Mouse (Mus musculus) testis, postnatal 14 days (tissue): ENCODE data around the gene Ptch2.

Experiments
- DNase-seq: peaks from one replicate; pipeline ENCODE4 v3.0.0; 2021; ENCODE audit warnings: low spot score

The Ptch2 gene

GRCm38 (mm10) chr4:117105127-117105526 is 9.3 kb downstream of the Ptch2 start:
- peak; percentile 56 for DNase-seq

GRCm38 (mm10) chr4:117107813-117108523 is 12.1 kb downstream of the Ptch2 start:
- no peak for DNase-seq

DNA sequence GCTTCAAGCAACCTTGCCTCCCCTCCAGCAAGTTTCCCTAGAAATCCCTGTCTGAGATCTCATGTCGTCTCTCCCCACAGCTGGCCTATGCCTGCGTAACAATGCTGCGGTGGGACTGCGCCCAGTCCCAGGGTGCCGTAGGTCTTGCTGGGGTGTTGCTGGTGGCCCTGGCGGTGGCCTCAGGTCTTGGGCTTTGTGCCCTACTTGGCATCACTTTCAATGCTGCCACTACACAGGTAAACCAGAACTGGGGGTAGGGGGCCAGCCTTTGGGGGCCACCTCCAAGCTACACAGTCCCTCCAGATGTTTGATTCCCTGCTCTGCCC is 12.6 kb downstream of the Ptch2 start:
- no peak for DNase-seq

DNA sequence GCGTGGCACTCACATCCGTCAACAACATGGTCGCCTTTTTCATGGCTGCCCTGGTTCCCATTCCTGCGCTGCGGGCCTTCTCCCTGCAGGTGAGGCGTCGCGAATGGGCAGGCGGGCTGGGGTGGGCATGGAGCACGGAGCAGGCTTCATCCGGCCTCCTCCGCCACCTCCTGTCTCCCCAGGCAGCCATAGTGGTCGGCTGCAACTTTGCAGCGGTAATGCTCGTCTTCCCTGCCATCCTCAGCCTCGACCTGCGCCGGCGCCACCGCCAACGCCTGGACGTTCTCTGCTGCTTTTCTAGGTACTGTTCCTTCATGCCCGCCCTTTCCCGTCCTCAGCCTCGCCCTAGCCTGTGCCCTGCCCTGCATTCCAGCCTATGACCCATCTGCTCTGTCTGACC is 13.5 kb downstream of the Ptch2 start:
- no peak for DNase-seq

DNA sequence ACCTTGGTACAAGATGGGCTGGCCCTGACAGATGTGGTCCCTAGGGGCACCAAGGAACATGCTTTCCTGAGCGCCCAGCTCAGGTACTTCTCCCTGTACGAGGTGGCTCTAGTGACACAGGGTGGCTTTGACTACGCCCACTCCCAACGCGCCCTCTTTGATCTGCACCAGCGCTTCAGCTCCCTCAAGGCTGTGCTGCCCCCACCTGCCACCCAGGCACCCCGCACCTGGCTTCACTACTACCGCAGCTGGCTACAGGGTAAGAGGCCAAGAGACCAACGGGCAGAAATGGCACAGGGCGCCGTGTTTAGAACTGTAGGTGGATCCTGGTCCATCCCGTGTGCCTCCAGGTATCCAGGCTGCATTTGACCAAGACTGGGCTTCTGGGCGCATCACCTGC is 14.4 kb downstream of the Ptch2 start:
- no peak for DNase-seq

- no peak for DNase-seq
Observed at GRCm38 (mm10) chr4:117110985-117111384, 15.1 kb downstream of the Ptch2 start.

DNA sequence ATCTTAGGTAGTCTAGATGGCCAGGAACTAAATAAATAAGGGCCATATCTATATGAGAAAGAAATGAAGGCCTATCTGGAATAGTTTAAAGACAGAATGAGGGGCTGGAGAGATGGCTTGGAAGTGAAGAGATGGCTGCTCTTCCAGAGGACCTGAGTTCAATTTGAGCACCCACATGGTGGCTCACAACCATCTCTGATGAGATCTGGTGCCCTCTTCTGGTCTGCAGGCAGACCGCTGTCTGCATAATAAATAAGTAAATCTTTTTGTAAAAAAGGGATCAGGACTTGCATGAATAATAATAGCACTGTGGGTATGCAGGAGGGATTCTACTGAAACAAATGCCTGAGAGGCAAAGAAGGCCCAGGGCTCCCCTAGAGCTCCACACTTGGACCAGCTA is 17.4 kb downstream of the Ptch2 start:
- DNase-seq, result no peak

- no peak for DNase-seq
Observed at GRCm38 (mm10) chr4:117115592-117115991, 19.7 kb downstream of the Ptch2 start.

- DNase-seq, result no peak
Observed at GRCm38 (mm10) chr4:117117931-117118330, 22.1 kb downstream of the Ptch2 start.

DNA sequence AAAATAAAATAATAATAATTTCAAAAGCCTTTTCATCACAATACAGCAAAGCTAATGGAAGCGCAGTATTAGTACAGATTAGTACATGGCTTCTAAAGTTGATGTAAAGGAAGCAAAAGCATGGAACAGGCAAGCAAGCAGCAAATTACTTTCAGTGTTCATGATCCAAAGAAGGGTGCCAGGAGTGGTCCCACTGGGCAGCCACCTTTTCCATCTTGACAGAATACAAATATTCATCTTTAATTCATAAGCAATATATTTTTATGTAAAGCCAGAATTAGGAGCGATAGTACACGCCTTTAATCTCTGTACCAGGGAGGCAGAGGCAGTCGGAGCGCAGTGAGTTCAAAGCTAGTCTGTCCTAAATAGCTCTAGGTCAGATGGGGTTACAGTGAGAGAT is 23.8 kb downstream of the Ptch2 start:
- DNase-seq, result no peak

- no peak for DNase-seq
Observed at GRCm38 (mm10) chr4:117120052-117120444, 24.2 kb downstream of the Ptch2 start.

DNA sequence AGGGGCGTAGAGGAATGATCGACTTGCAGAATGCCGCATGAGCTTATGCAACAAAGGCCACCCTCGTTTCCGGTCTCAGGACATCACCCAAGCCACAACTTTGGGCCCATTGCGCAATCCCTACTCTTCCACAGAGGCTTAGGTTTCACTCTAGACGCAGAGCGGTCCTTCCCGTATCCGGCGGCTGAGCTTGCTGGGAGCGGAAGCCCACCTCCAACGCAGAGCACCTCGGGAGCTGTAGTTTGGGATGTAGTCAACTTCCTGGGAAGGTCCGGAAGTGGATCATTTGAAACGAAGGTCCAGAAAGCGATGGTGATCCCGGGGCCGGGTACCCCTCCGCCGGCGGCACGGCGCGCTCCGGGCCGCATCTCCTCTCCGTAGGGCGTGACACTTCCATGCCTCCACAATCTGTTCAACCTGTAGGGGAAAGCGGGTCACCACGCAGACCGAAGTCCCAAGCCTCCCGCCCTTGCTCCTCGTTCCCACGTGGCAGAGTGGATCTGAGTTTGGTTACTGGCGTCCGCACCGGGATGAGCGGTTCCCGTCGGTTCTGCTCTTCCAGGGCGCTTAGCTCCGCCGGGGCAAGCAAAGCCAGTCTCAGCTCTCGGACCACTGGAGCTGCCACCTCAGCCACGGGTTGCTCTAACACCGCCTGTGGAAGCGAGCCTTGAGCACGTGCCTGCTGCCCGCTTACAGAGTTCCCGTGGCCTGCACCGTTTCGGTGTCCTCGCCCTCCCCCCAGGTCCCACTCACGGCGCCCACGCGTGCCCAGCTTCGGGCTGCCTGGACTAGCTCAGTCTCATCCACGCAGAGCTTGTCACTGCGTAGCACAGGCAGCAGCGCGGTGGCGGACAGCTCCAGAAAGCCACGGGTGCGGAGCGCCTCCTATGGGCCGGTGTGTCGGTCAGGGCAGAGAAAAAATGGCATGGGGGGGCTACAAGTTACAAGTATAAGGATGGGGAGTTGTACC is 24.9 kb downstream of the Ptch2 start:
- peak; percentile 93 for DNase-seq

DNA sequence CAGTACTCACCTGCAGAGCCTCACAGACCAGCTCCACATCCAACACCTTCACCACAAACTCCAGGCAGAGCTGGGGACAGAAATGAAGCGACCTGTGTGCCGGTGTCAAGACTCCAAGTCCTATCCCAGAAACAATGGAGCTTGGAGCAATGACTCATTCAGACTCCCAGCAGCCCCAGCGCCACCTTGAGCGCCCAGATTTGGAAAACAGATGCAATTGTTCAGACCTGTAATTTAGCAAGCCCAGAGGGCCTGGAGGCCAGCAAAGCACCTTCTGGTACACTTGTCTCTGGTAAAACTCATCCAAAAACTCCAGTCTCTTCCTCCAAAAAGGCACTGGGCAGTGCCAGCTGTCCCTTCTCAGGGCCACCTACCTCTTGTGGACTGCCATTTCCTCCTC is 26.3 kb downstream of the Ptch2 start:
- no peak for DNase-seq

GRCm38 (mm10) chr4:117123546-117124217 is 27.8 kb downstream of the Ptch2 start:
- DNase-seq, result no peak

GRCm38 (mm10) chr4:117124218-117124517 is 28.3 kb downstream of the Ptch2 start:
- no peak for DNase-seq

DNA sequence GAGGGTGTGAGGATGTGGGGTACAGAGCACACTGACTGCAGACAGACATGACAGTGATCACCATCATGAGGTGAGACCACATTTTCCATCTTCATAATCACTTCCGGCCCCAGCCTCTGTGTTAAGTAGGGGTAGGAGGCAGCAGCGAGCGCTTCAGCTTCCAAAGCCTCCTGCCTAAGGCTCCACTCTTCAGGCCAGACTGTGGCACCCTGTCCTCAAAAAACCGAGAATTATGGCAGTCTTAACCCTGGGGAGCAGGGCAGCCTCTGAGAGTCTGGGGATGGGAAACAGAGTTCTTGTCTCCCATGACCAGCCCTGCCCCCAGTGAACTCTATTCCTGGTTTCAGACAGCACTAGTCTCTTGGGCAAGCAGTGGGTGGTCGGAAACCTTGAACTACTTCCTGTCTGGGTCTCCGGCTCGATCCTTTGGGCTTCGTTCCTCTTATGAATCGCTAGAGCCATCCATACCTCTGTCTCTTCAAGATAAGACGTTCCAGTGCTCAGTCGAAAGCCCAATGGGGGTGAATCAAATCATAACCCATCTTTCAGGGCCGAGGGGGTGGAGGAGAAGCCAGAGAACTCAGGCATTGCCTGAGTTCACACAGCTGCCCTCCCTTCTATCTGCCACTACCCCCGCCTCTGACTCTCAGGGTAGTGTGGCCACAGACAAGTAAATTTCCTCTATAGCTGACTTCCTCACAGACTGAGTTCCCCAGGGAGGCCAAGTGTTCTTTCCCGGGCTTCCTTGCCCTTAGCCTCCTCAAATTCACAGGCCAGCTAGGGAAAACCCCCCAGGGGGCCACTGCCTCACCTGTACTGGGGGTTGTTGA is 28.9 kb downstream of the Ptch2 start:
- DNase-seq, result no peak

DNA sequence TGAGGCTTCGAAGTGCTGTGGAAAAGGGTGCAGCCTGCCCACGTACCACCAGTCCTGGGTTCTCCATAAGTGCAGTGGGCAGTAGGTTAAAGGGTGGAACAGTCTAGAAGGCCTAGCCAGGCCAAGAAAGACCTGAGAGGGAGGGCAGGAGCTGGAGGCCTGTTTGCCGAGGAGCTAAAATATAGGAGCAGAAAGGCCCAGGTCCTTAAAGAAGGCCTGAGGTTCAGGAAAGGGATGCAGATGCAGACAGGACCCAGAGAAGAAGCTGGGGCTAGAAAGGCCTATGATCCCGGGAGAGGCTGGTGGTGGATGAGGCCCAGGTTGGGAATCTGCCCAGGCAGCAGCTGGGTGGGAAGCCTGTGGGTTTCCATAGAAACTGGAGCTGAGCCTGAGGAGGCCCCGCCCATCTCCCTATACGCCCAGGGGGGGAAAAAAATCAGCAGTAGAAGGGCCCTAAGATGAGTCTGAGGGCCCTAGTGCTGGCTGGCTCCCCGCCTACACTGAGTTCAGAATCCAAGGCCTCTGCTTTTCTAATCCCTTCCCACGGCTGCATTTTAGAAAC is 29.6 kb downstream of the Ptch2 start, which contains the start of gene Btbd19:
Gene Btbd19, minus strand, starts transcription at position 378 of the 562 bp plus-strand sequence.
- DNase-seq, result peak; percentile 68

GRCm38 (mm10) chr4:117125910-117126674 is 30.2 kb downstream of the Ptch2 start:
- peak; percentile 71 for DNase-seq

GRCm38 (mm10) chr4:117126675-117127290 is 30.9 kb downstream of the Ptch2 start, which contains the start of gene Tctex1d4:
Gene Tctex1d4, plus strand, starts transcription at chr4:117126794.
- no peak for DNase-seq

GRCm38 (mm10) chr4:117127991-117128686 is 32.3 kb downstream of the Ptch2 start:
- no peak for DNase-seq
